Mouse (Mus musculus) limb, embryonic 11.5 days (tissue): Measurements from ENCODE around the gene Itpr2. TPM values are rescaled to one million over a fixed set of nuclear protein-coding genes. Genes with fewer than 3 reads are reported as not detected.

Source experiments
- ATAC-seq: fragments of 200-750 bp; cut with Nextera tagmentation; 2 replicates; pipeline ENCODE4 v1.8.0; 2017; ENCODE audit warnings: low read depth; ENCODE audit not compliant: insufficient number of reproducible peaks, low FRiP score, low TSS enrichment
- DNase-seq: peaks from one replicate; pipeline ENCODE4 v3.0.0-alpha.2; 2015; ENCODE audit warnings: low spot score
- H3K27ac ChIP-seq: fragments of 300-500 bp; sonication (generic); replicated peaks from 2 replicates; pipeline ENCODE4 v1.5.1; 2014; ENCODE audit warnings: low read depth, mild to moderate bottlenecking, low read length
- H3K27me3 ChIP-seq: fragments of 300-500 bp; sonication (generic); 2 replicates; pipeline ENCODE4 v1.6.1; 2014; ENCODE audit warnings: mild to moderate bottlenecking, low read length, mixed read lengths; ENCODE audit not compliant: control insufficient read depth, insufficient read depth
- H3K36me3 ChIP-seq: fragments of 300-500 bp; sonication (generic); 2 replicates; pipeline ENCODE4 v1.6.1; 2014; ENCODE audit warnings: mild to moderate bottlenecking, low read length, moderate library complexity, mixed read lengths; ENCODE audit not compliant: control insufficient read depth, insufficient read depth
- H3K4me1 ChIP-seq: fragments of 300-500 bp; sonication (generic); 2 replicates; pipeline ENCODE4 v1.6.1; 2014; ENCODE audit warnings: low read length, mixed read lengths; ENCODE audit not compliant: control insufficient read depth, insufficient read depth
- H3K4me2 ChIP-seq: fragments of 300-500 bp; sonication (generic); 2 replicates; pipeline ENCODE4 v1.6.1; 2014; ENCODE audit warnings: low read depth, mild to moderate bottlenecking, moderate library complexity; ENCODE audit not compliant: severe bottlenecking
- H3K4me3 ChIP-seq: fragments of 300-500 bp; sonication (generic); 2 replicates; pipeline ENCODE4 v1.5.1; 2014; ENCODE audit warnings: low read depth, low read length
- H3K9ac ChIP-seq: fragments of 300-500 bp; sonication (generic); 2 replicates; pipeline ENCODE4 v1.6.1; 2014; ENCODE audit warnings: mild to moderate bottlenecking, low read length
- H3K9me3 ChIP-seq: fragments of 300-500 bp; sonication (generic); 2 replicates; pipeline ENCODE4 v1.6.1; 2016; ENCODE audit warnings: low read length; ENCODE audit not compliant: control insufficient read depth
- WGBS: fragments of 180-500 bp; shearing (Covaris S2); extraction: QIAGEN DNeasy Blood & Tissue Kit; methylation state at CpG from one replicate; pipeline ENCODE4 v1.1.7; 2014; 5-methylcytosine and 5-hydroxymethylcytosine counted together
- polyA plus RNA-seq: library from polyadenylated mRNA; unstranded; fragments of >200 nt; fragmentation: Nextera tagmentation; extraction: Ambion mirVana; gene quantifications from 2 replicates; pipeline ENCODE4 v1.2.1, GENCODE M21; 2014

Itpr2 gene
- polyA plus RNA-seq, 1 experiment from 2014 or later: 5.7 TPM

GRCm38 (mm10) chr6:146537111-146537510 lies 35.1 kb upstream of the Itpr2 start:
- Histone ChIP-seq H3K9ac (no peak overlapping the region), H3K36me3 (no peaks in the 10 kb centered on the region), H3K9me3 (no peaks in the 10 kb centered on the region), H3K4me2 (no peak overlapping the region), H3K4me1 (no peaks in the 10 kb centered on the region), H3K27ac (no peak overlapping the region), H3K27me3 (no peaks in the 10 kb centered on the region), H3K4me3 (no peak overlapping the region)
- ATAC-seq (no peak; the same call in 1 of the 2 replicates), DNase-seq (no peak)
- WGBS: 75% methylated on average over 4 of the region's 4 CpGs

GRCm38 (mm10) chr6:146535501-146535900 lies 33.5 kb upstream of the Itpr2 start:
- Histone ChIP-seq H3K9ac (no peak overlapping the region), H3K36me3 (no peaks in the 10 kb centered on the region), H3K4me1 (peaks cover 5% of the 10 kb centered on the region; the same call in 1 of the 2 replicates), H3K4me2 (no peak overlapping the region), H3K27me3 (no peaks in the 10 kb centered on the region), H3K4me3 (no peak overlapping the region), H3K27ac (no peak overlapping the region), H3K9me3 (no peaks in the 10 kb centered on the region)
- WGBS: 87% methylated on average over 5 of the region's 5 CpGs
- ATAC-seq (no peak), DNase-seq (no peak)

GRCm38 (mm10) chr6:146533146-146533545 lies 31.1 kb upstream of the Itpr2 start:
- Histone ChIP-seq H3K4me3 (no peak overlapping the region), H3K27ac (no peak overlapping the region), H3K27me3 (no peaks in the 10 kb centered on the region), H3K4me2 (no peak overlapping the region), H3K9ac (no peak overlapping the region), H3K4me1 (peaks cover 5% of the 10 kb centered on the region; the same call in 1 of the 2 replicates), H3K9me3 (no peaks in the 10 kb centered on the region), H3K36me3 (no peaks in the 10 kb centered on the region)
- no peak for ATAC-seq
- no peak for DNase-seq
- WGBS: 91% methylated on average over 4 of the region's 4 CpGs

GRCm38 (mm10) chr6:146530769-146531168 lies 28.7 kb upstream of the Itpr2 start:
- Histone ChIP-seq H3K27ac (no peak overlapping the region), H3K4me1 (peaks cover 5% of the 10 kb centered on the region; the same call in 1 of the 2 replicates), H3K4me2 (no peak overlapping the region), H3K4me3 (no peak overlapping the region), H3K36me3 (no peaks in the 10 kb centered on the region), H3K9ac (no peak overlapping the region), H3K27me3 (0 out of 2 replicates have a peak, but pooled peaks cover 2% of the 10 kb centered on the region), H3K9me3 (no peaks in the 10 kb centered on the region)
- 16% methylated on average over 5 of the region's 5 CpGs for WGBS
- DNase-seq (peak; percentile 25), ATAC-seq (no peak)

- Histone ChIP-seq H3K4me3 (no peak overlapping the region), H3K4me1 (peaks cover 5% of the 10 kb centered on the region; the same call in 1 of the 2 replicates), H3K27ac (no peak overlapping the region), H3K4me2 (no peak overlapping the region), H3K9ac (no peak overlapping the region), H3K36me3 (no peaks in the 10 kb centered on the region), H3K27me3 (0 out of 2 replicates have a peak, but pooled peaks cover 2% of the 10 kb centered on the region), H3K9me3 (no peaks in the 10 kb centered on the region)
- DNase-seq (no peak), ATAC-seq (no peak; the same call in 1 of the 2 replicates)
- 24% methylated on average over 7 of the region's 7 CpGs for WGBS
Observed at GRCm38 (mm10) chr6:146530363-146530762, 28.3 kb upstream of the Itpr2 start.

GRCm38 (mm10) chr6:146527537-146527936 lies 25.5 kb upstream of the Itpr2 start:
- H3K27me3 ChIP-seq: 0 out of 2 replicates have a peak, but pooled peaks cover 2% of the 10 kb centered on the region
- DNase-seq (no peak), ATAC-seq (no peak)
- H3K4me1 ChIP-seq: peaks cover 5% of the 10 kb centered on the region; the same call in 1 of the 2 replicates
- 92% methylated on average over 2 of the region's 2 CpGs for WGBS
- no peak overlapping the region for H3K4me3 ChIP-seq
- no peak overlapping the region for H3K27ac ChIP-seq
- H3K36me3 ChIP-seq: no peaks in the 10 kb centered on the region
- no peaks in the 10 kb centered on the region for H3K9me3 ChIP-seq
- no peak overlapping the region for H3K4me2 ChIP-seq
- H3K9ac ChIP-seq: no peak overlapping the region

GRCm38 (mm10) chr6:146525500-146525899 lies 23.5 kb upstream of the Itpr2 start:
- 89% methylated on average over 2 of the region's 2 CpGs for WGBS
- no peaks in the 10 kb centered on the region for H3K4me1 ChIP-seq
- no peaks in the 10 kb centered on the region for H3K36me3 ChIP-seq
- no peak overlapping the region for H3K4me3 ChIP-seq
- no peak for ATAC-seq
- H3K27me3 ChIP-seq: 0 out of 2 replicates have a peak, but pooled peaks cover 2% of the 10 kb centered on the region
- DNase-seq: no peak
- no peak overlapping the region for H3K9ac ChIP-seq
- no peak overlapping the region for H3K4me2 ChIP-seq
- H3K27ac ChIP-seq: no peak overlapping the region
- no peaks in the 10 kb centered on the region for H3K9me3 ChIP-seq

GRCm38 (mm10) chr6:146521456-146522245 lies 19.6 kb upstream of the Itpr2 start:
- Histone ChIP-seq H3K27me3 (no peaks in the 10 kb centered on the region), H3K4me3 (no peak overlapping the region), H3K36me3 (no peaks in the 10 kb centered on the region), H3K9me3 (no peaks in the 10 kb centered on the region), H3K4me2 (no peak overlapping the region), H3K27ac (no peak overlapping the region), H3K4me1 (no peaks in the 10 kb centered on the region), H3K9ac (no peak overlapping the region)
- 88% methylated on average over 5 of the region's 5 CpGs for WGBS
- DNase-seq: no peak
- ATAC-seq: no peak
